Mouse (Mus musculus) left cerebral cortex, adult 8-10 months (tissue): Measurements from ENCODE around the gene Aldh3a2. TPM values are rescaled to one million over a fixed set of nuclear protein-coding genes. Genes with fewer than 3 reads are reported as not detected.
"Not testable (repeated sequence)": the region's sequence is repeated elsewhere in the genome, so short reads cannot be mapped to it uniquely, and the experiment has no call there.

ENCODE experiments used
- DNase-seq, 2 experiments: peaks; one replicate each; pipeline ENCODE4 v3.0.0; 2022; ENCODE audit warnings: low spot score in 2 of 2
- total RNA-seq, 4 experiments: library from RNA; stranded (reverse); gene quantifications; 2 replicates each; pipeline ENCODE4 v1.2.4; 2022

The Aldh3a2 gene
- 10 to 100 TPM; 54.8 to 58.9 (median 56.1) TPM for total RNA-seq

DNA sequence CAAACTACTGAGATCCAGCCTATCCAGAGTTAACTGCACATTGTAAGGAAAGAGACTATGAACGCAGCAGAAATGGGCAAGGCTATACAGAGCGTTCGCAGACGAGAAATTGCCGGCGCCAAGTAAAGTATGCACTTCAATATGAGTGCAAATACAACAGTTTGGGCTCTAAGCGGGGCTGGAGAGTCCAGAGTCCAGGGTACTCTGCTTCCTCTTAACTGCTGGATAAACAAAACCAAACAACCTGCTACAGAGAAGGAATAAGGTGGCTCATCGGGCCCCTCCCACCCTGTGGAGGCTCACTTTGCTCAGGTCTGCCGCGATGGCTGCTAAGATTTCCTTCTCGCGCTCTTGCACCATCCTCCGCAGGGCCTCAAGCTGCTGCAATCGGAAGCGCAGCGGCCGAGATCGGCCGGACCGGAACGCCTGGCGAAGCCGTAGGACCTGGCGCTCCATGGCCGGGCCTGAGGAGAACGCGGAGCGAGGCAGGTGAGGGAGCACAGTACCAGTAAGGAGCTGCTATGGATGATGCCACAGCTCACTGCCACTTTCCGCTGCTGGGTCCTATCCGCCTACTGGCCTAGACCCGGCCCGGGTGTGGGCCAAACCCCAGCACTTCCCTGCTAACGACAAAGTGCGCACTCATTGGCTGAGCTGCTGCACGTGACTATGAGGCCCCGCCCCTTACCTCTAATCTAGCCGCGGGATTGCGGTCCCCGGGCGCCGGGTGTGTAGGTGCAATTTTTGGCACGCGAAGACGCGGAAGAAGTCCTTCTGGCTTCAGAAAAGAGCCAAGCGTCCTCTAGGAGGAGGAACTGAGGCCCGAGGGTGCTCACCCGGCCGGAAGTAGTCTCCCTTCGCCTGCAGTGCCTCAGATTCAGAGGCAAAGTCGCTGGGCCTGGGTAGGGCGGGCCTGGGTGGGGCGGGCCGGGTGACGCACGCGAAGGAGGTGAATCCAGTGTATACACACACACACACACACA lies at the start of gene Aldh3a2:
TSS of gene Aldh3a2 (minus strand) at position 914 of the 983 bp plus-strand sequence.
- DNase-seq: peak; percentile 87 to 91

DNA sequence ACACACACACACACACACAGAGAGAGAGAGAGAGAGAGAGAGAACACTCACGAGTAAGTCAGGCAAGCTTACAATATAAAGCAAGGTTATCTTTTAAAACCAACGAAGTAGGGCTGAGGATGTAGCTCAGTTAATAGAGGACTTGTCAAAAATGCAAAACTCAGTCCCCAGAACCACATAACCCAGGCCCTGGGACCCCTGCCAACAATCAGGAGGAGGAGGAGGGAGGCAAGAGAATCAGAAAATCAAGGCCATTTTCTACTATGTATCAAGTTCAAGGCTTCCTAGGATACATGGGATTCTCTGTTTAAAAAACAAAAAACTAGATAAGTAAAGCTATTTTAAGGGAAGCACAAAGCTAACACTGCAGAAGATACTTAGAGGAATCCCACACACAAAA lies 49.6 kb upstream of the Aldh3a2 start:
- no peak for DNase-seq

DNA sequence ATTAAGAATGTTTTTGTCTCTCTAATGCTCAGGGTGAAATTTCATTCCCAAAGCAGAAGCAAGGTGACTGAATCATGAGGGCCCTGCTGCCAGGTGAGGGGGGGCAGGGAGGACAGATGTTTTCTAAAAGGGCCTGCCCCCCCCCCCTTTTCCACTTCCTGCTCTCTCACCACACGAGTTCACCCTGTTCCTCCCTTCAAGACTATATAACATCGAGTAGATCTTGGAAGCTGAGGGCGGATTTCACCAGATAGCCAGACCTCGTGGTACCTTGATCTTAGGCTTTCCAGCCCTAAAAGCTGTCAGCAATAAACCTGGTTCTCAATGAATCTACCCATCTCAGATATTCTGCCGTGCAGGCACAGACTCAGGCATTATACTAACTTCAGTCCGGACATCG lies 43.1 kb upstream of the Aldh3a2 start:
- no peak for DNase-seq

DNA sequence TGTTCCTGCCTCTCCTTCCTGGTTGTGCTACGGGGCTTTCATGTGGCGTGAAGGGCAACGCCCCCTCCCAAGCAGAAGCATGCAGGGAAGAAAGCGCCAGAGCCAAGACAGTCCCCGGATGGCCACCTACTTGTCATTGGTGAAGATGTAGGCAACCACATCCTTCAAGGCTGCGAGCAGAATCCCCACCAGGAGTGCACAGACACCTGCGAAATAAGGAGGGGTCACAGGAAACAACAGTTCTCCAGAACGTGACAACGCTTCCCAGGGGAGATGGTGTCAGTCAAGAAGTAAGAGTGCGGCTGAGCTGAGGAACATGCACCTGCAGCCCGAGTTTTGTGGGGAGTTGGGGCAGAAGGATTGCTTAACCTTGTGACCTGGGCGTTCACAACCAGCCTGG lies 42.6 kb upstream of the Aldh3a2 start:
- no peak for DNase-seq

DNA sequence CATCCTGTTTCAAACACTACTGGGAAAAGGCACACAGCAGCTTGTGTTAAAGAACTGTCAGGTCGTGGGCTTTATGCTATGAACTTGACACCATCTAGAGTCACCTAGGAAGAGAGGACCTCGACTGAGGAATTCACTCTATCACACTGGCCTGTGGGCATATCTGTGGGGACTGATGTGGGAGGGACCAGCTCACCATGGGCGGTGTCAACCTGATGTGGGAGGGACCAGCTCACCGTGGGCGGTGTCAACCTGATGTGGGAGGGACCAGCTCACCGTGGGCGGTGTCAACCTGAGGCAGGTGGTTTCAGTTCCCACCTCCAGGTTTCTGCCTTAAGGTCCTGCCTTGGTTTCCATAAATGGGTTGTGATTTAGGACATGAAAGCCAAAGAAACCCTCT lies 40.5 kb upstream of the Aldh3a2 start:
- no peak for DNase-seq

DNA sequence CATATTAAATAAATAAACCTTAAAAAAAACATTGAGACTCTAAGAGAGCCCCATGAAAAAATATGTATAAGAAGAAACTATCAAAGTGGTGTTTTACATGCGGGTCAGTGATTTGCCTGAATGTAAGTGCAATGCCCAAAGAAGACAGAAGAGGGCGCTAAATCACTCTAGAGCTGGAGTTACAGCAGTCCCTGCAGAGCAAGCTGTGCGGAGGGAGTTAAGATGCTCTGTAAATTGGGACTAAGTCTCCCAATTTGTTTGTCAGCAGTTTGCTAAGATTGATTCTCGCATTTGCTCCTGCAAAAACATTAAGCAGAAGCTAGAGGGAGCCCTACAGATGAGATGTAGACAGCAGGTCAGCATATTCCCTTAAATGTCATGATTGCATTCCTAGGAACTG lies 38.1 kb upstream of the Aldh3a2 start:
- DNase-seq: no peak

DNA sequence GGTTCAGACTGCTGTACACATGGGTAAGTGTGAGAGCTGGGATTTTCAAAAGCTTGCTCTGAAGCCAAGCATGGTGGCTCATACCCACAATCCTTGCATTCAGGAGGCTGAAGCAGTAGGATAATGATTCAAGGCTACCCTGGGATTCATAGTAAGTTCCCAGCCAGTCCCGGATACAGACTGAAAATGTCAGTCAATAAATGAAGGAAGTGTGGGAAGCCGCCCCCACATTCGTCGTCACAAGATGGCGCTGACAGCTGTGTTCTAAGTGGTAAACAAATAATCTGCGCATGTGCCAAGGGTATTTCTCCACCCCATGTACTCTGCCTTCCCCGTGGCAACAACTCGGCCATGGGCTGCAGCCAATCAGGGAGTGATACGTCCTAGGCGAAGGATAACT lies 37.3 kb upstream of the Aldh3a2 start:
- DNase-seq: not testable (repeated sequence)

DNA sequence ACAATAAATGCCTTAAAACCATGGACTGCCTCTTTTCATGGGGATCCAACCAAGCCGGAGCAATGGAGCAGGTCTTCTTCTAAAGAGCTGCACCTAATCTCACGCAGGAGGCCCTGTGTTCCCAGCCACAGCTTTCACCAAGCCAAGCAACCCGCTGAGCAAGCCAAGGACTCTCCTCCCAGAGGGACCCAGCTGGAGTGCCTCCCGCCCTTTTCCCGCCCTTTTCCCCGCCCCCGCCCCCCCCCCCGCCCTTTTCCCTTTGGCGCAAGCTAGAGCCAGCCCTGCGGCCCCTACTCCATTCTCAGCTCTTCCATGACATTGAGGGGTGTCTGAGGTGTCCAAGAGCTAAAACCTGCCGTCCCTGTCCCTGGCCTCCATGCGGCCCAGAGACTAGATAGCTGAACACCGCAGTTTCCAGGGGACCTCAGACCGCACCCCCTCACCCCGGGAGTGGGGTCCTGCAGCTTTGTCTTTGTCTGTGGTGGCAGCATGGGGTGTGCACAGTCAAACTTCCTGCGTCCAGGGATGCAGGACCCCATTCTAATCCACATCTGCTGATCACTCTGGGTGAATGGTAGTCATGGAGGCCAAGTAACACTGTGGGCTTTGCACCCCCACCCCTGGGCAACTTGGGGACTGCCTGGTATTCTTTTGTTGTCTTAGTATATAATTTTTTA lies 33.6 kb upstream of the Aldh3a2 start:
- no peak for DNase-seq

DNA sequence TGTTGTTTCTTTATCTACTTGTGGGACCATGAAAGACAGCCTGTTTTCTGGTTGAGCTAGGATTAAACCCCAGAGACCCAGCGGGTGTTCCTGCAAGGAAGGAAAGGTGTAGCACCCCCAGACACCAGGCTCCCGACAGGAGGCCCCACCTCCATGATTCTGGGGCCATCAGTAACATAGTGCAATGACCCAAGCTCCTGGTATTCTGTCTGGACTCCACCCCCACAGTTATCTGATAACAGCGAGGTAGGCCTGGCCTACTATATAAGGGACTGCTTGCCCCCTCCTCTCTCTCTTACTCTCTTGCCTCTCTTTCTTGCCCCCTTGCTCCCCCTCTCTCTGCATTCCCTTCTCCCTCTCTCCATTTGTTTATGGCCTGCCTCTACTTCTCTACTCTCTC lies 32.9 kb upstream of the Aldh3a2 start:
- DNase-seq: no peak

DNA sequence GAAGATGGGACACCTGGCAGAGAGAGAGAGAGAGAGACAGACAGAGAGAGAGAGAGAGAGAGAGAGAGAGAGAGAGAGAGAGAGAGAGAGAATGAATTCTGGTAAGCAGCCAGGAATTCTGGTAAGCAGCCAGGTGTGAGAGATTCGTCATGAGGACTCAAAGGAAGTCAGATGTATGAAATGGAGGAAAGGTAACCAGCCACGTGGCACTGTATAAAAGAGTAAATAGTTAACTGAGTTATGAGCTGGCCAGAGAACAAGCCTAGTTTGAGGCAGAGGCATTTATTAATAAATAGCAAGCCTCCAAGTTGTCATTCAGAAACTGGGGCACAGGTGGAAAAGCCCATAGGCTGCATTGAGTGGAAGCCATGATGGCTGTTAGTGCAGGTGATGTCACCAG lies 30.6 kb upstream of the Aldh3a2 start:
- no peak for DNase-seq

DNA sequence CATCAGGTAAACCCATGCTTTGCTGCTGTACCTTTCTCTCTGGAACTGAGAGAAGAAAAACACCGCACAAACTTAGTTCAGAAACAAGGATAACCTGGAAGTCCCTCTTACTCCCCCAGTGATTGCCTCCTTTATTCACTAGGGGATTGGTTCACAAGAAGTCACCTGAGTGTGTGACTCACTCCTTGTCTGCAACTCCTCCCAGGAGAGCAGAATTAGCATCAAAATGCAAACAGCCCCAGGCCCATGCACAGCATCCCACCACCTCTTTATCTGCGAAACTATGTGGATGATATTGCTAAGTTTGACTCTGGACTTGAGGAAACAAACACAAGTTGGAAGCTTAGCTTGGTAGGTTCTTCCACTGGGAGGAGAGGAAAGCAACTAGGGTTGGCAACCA lies 30.1 kb upstream of the Aldh3a2 start:
- no peak for DNase-seq

DNA sequence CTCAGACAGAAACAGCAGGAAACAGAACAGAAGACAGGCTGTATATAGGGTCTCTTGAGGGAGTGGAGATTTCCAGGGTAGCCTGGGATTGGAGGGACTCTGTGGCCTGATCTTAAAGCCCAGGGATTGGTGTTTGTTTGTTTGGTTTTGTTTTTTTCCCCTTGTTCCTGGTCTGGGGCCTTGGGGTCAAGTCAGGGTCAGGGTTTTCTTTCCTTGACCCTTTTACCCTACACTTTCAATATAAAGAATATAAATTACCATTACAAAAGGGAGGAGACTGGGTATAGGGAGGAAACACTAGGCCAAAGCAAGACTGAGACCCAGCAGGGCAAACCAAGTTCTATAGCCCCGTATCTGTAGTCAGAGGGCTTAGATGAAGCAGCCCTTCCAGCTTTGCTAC lies 29.3 kb upstream of the Aldh3a2 start:
- no peak for DNase-seq

DNA sequence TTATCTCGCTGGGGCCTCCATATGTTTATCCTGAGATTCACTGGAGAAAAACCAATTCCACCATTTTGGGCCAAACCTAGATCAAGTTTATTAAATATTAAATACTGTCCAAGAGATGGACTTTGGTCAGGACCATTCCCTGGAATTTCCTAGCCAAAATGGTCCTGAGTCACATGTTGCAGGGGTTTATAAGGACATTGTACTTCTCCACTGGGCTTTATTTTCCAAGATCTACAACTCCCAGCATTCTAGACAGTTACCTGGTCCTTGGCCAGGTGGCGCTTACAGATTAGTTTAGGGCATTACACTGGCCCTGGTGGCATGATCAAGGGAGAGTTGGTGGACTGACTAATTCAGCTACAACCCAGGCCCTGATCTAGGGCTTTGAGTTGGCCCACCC lies 28.3 kb upstream of the Aldh3a2 start:
- DNase-seq: no peak

DNA sequence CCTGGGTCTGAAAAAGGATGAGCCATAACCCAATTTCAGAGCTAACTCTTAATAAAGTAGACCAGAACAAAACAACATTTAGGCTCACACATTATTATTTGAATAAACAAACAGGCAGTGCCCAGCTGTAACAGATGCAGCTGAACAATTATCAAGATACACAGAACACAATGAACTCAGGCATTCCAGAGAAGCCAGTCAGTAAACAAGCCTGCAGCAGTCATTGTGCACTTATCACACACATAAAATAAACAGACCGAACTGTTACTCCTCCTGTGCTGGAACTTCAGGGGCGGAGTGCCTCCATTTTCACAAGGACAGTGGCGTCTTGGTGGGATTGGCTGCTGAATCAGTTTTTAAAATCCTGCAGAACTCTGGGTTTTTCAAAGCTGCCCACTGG lies 27.2 kb upstream of the Aldh3a2 start:
- no peak for DNase-seq

DNA sequence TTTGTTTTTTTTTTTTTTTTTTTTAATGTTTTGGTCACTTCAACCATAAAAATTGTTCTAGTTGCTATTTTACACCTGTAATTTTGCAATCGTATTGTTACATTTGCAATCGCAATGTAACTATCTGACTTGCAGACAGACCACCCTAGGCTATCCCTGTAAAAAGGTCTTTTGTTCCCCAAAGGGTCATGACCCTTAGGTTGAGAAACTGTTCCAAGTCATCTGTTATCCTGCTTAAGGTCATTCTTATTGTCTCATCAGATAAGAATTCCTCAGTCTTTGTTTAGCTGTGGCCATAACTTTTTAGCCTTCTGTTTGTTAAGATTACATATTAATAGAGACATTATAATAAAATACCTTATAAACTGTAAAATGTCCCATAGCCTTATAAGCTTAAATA lies 26.0 kb upstream of the Aldh3a2 start:
- DNase-seq: no peak

DNA sequence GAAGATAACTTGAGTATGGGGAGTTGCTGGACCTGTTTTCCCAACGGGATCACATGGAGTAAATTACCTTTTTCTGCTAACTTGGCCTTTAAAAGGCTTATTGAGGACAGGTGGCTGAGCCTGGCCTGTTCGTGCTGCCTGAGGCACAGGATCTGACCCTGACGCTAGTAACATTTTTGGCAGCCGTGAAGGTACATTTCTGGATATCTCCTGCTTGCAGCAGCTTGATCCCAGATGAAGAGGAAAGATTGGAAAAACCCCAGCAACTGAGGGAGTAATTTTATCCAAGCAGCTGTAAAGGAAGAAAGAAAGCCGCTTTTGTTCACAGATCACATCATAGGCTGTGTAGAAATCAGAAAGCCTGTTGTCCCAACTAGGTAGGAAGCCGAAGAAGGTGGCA lies 17.1 kb upstream of the Aldh3a2 start:
- DNase-seq: no peak

DNA sequence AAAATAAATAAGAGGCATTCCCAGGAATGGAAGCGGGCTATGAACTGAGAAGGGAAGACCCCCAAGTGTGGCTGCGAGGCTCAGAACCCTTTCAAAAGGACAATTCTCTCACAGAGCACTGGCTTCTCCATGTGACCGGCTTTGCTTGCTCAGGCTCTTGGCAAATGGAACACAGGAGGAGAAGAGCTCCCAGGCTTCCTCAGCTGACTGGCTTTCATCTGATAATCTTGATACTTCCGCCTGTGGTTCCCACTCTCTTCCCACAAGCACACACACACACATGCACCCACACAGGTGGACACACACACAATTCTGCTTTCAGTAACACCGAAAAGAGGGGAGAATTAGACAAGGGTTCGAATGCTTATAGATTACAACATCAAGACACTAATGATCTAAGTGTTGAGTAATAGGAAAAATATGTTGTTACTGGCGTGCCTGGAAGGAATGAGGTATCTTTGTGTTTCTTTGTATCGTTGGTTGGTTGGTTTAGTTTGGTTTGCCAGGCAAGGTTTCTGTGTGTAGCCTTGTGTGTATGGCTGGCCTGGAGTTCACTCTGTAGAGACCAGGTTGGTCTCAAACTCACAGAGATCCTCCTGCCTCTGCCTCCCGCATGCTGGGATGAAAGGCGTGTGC lies 16.3 kb upstream of the Aldh3a2 start:
- DNase-seq: no peak

DNA sequence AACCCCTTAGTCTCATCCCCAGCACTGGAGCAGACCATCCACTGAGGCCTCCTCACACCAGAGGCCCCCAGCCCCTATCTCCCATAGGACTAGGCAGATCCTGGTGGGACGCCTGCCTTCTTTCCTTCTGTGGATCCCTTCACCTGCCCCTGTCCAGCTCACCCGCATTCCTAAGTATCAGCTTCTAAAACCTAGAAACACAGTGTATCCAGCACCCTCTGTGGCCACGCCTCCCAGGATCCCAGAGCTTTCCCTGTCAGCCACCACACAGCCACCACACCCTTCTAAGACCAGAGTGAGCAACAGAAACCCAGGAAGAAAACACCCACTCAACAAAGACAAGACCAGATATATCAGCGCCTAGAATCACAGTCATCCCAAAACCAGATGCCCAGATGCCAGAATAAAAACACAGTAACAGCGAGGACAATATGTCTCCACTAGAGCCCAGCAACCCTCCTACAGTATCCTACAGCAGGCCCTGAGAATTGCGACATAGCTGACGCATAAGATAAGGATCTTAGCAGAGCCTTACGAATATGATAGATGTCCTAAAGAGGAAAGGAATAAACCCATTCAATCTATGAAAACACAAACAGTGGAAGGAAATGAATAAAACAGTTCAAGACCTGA lies 11.3 kb upstream of the Aldh3a2 start:
- DNase-seq: no peak

DNA sequence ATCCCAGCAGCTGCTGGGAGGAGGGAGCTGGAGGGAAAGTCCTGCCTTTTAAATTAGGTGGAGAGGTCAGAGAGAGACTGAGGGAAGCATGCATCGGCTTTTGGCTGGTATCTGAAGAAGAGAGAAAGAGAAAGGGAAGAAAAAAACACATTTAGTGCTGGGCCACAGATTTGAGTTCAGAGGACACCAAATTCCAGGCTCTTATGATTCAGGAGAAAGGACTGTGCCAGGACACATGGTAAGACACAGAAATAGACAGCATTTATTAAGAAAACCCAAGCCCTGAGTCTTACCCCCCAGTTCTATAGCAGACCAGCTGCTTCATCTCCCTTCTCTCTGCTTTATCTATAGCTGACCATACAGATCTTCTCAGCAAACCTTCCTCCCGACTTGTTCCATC lies 10.7 kb upstream of the Aldh3a2 start:
- no peak for DNase-seq

DNA sequence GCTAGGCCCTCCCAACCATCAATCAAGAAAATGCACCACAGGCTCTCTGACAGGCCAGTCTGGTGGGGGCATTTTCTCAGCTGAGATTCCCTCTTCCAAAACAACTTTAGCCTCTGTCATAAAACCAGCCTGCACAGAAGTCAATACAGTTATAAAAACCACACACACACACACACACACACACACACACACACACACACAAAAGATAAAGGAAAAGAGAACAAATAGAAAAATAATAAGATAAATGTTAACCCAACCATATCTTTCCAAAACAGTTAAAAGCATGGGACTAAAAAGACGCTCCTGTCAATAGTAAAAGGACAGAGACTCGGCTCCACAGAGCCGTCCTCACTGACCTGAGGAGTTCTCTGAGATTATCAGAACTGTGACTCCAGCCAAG lies 9.2 kb upstream of the Aldh3a2 start:
- no peak for DNase-seq

DNA sequence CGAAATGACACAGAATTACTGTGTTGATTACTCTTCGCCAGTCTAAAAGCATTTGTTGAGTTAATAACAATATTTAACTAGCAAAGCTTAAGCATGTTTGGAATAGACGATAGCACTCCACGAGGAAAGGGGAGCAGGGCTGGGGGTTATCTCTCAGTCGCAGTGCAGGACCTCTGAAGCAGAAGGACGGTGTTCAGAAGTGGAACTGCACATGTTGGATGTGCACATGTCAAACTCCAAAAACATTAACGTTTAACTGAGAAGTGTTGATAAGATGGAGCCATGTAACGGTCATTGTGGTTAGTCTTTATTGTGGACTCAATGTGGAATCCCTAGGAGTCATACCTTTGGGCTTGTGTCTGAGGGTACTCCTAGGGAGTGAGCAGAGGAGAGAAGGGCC lies 7.8 kb upstream of the Aldh3a2 start:
- no peak for DNase-seq

DNA sequence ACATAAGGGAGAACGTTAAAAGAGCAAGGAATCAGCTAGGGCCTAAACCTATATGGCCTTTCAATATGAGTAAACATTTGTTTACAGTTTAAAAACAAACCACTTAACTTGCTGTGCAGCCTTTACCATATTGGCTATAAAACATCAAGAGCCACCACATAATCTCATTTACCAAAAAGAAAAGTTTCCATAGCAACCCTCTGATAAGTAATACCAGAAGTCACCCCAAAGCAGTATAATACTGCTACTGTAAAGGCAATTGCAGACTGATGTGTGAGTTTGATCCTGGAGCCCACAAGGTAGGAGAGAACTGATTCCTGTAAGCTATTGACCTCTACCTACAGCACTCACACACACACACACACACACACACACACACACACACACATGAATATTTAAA lies 7.2 kb upstream of the Aldh3a2 start:
- DNase-seq: no peak
